Mouse (Mus musculus): Measurements from ENCODE around the gene Liph.
"Not testable (repeated sequence)": the region's sequence is repeated elsewhere in the genome, so short reads cannot be mapped to it uniquely, and the experiment has no call there.

The Liph gene

GRCm38 (mm10) chr16:21995304-21995703, at the start of gene Liph:
Gene Liph, minus strand, starts transcription at chr16:21995663.
- DNase-seq, result peak; percentile 61

GRCm38 (mm10) chr16:22043830-22044229, 48.4 kb upstream of the Liph start:
- DNase-seq, result no peak

- no peak for DNase-seq
Observed at GRCm38 (mm10) chr16:22039978-22040377, 44.5 kb upstream of the Liph start.

GRCm38 (mm10) chr16:22038554-22038953, 43.1 kb upstream of the Liph start:
- no peak for DNase-seq

- no peak for DNase-seq
Observed at GRCm38 (mm10) chr16:22027474-22027873, 32.0 kb upstream of the Liph start.

GRCm38 (mm10) chr16:22022122-22022521, 26.7 kb upstream of the Liph start:
- DNase-seq, result peak; percentile 14

DNA sequence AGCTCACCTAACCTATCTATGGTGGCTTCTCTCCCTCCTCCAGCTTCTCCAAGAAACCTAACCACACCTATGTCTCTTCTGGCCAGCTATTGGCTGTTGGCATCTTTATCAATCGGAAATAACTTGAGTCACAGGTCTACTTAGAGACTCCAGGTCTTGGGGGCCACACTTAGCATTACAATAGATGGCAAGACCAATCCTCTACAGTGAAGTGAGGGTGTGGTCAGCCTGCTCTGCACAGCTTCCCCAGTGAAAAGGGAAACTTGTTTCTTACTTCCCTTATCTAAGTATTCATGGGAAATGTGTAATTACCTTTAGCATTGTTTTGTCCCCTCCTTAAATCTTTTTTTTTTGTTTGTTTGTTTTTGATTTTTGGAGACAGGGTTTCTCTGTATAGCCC, 20.1 kb upstream of the Liph start:
- no peak for DNase-seq

DNA sequence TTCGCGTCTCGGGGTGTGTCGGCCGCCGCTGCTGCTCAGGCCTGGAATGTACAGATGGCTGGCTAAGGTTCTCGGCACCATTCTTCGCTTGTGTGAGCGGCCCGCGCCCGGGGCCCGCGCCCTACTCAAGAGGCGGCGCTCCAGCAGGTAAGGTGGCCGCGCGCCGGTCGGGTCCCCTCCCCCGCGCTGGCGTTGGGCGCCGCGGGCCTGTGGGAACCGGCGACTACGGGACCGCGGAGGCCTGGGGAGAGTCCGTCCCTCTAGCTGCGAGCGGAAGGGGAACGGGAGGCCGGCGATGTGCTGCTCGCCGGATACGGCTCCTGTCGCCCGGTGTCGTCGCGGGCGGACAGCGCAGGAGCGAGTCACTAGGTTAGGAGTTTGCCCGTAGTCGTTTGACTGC, 14.1 kb upstream of the Liph start:
- DNase-seq, result no peak

DNA sequence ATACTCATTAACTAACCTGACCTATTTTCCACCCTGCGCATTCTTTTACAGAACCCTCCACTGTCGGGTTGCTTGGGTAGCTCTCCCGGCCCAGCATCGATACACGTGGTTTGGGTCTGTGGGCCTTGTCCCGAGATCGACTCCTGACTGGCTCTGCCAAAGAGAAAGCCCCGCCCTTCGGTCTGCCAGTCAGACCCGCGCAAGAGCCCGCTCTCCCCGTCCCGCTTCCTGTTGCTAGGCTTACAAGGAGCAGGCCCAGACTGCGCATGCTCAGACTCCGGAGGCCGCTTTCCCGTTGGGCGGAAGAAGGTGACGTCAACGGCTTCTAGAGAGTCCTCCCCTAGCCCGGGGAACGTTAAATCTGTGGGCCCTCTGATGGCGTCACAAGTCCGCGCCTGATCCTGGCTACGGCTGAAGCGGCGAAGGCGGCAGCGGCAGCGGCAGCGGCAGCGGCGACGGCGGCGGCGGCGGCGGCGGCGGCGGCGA, 13.7 kb upstream of the Liph start, which contains the start of gene Senp2:
Gene Senp2, plus strand, starts transcription at position 386 of the 486 bp plus-strand sequence.
- peak; percentile 100 for DNase-seq

DNA sequence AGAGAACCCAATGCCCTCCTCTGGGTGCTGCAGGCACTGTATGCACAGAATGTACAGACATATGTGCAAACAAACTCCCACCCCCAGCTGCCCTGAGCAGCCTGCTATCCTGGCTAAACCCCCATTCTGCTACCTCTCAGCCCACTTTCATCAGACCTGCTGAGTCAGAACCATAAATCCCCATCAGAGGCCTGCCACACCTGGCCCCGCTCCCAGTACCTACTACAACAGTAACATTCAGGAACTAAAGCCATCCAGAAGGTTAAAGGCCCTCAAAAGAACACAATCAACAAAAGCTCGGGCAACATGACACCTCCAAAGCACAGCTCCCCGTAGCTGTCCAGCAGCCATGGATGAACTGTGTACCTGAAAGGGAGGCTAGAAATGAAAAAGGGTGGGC, 6.1 kb upstream of the Liph start:
- no peak for DNase-seq

DNA sequence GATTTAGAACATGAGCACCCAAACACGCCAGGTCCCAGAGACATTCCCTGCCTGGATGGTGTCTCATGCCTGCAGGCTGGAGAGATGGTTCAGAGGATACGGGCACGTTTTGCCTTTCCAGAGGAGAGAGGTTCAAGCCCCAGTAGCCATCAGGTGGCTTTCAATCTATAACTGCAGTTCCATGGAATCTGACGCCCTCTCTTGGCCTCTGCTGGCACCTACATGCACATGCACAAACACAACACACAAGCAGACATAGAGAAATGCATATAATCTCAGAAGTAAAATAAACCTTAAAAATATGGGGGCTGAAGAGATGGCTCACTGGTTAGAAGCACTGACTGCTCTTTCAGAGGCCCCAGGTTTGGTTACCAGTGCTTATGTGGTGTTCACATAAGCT, 5.7 kb upstream of the Liph start:
- no peak for DNase-seq

DNA sequence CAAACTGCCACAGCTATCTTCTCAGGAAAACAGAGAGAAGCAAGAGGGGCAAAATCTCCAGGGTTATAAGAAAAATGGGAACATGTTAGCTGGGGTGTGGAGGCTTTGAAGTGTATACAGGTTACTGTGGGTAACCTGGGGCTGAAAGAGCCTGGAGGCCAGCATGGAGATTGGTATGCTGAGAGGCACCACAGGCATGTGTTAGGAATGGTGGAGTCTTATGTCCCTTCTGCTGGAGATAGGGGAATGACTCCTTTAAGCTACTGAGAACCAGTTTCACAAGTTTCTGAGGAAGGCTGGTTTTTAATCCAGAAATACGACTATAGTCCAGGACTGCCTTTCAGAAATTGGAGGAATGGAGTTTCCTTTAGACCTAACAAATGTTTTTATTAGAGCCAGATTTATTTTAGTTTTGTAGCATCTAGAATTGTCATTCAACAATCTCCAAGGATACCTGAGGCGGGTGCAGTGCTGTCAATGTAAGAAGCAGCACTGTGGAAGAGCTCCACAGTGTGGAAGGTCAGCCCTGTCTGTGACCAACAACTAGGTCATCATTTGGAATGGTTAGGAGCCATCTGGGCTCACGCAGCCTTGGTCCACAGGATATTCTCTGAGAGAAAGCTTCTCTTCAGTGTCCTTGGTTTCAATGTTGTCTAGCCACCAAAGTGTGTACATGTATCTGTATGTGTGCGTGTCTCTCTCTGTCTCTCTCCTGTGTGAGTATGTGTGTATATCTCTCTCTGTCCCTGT, 4.7 kb upstream of the Liph start:
- no peak for DNase-seq

DNA sequence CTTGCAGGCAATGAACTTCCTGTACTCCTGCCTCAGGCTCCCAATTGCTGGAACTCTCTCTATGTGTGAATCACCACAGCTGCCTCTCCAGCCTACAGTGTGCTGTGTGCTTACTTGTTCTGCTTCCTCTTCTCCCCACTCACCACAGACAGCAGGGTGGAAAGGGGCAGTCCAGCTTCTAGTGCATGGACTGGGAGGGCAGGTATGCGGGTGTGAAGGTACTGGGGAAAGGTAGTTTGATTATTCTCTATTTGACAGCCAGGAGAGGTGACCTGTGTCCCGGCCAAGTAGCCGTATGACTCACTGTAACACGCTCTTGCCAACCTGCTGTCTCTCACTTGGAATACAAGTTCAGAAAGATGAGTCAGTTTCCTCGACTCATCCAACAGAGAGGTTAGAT, 2.6 kb upstream of the Liph start:
- no peak for DNase-seq

- DNase-seq, result no peak
Observed at GRCm38 (mm10) chr16:21996881-21997641, 1.6 kb upstream of the Liph start.

DNA sequence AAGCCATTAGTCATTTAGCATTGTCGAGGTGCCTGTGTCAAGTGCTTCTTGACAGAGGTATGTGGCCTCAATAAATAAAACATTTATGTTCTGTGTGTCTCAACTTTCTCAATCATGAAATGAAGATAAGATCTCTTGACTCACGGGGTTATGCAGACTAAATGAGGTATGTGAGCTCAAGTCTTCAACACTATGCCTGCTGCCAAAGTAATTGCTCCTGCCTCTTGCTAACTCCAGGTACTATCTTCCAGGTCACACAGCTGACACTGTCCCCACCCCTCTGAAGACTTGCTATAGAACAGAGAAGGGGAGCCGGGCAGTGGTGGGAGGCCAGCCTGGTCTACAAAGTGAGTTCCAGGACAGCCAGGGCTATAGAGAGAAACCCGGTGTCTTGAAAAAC, 939 bp upstream of the Liph start:
- DNase-seq, result no peak

- no peak for DNase-seq
Observed at GRCm38 (mm10) chr16:21991774-21992173, 3.7 kb downstream of the Liph start.

DNA sequence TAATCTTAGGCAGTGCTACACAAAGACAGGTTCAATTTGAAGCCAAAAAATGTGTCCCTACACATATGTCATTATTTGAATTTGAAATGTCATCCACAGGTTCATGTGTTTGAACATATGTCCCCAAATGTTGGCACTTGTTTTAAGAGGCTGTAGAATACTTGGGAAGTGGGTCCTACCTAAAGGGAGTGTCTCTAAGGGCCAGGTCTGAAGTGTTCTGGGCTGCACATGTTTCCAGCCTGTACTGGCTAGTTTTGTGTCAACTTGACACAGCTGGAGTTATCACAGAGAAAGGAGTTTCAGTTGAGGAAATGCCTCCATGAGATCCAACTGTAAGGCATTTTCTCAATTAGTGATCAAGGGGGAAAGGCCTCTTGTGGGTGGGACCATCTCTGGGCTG, 4.6 kb downstream of the Liph start:
- not testable (repeated sequence) for DNase-seq

GRCm38 (mm10) chr16:21987956-21988355, 7.5 kb downstream of the Liph start:
- DNase-seq, result no peak

DNA sequence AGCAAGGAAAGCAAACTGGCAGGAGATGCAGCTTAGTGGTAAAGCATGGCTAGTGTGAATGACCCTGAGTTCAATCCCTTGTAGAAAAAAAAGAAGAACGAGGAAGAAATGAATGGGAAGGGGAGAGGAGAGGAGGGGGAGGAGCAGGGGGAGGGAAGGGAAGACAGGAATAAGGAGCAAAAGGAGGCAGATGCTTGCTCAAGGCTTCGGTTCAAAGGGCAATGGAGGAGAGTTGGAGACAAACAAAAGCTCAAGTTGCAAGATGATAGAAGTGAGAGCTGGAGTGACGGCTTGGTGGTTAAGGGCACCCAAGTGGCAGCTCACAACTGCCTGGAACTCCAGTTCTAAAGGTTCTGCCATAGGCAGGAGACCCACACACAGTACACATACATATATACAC, 9.3 kb downstream of the Liph start:
- DNase-seq, result no peak

- DNase-seq, result no peak
Observed at GRCm38 (mm10) chr16:21984091-21984490, 11.4 kb downstream of the Liph start.

- no peak for DNase-seq
Observed at GRCm38 (mm10) chr16:21983581-21983980, 11.9 kb downstream of the Liph start.

DNA sequence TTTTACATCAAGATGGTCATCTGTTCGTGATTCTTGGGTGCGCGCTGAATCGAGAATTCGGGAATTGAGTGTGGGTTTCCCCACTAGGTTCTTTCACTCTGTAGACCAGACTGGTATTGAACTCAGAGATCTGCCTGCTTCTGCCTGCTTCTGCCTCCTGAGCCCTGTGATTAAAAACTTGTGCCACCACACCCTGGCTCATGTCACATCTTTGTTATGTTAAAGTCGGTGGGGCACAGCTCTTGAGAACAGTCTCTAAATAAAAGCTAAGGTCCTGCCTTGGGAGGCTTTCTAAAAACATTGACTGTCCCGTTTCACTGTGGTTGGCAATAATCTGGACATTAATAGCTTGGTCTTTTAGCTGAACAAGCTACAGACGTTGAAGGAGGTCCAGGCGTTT, 12.3 kb downstream of the Liph start:
- no peak for DNase-seq

DNA sequence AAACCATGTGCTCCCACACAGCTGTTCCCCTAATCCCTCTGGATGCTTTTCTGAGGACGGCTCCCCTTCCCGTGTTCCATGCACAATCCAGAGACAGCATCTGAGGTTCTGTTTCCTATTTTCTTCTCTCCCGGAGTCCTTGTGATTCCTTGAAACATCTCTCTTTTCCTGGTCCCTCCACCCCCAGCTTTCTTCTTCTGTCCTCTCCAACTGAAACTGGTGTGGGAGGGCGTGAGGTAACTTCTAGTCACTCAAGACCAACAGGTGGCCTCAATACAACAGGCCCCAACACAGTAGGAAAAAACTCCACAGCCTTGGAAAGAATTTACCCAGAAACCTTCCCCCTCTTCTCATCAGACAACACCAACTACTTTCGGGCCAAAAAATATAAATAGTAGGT, 18.1 kb downstream of the Liph start:
- DNase-seq, result no peak

GRCm38 (mm10) chr16:21976203-21976602, 19.3 kb downstream of the Liph start:
- DNase-seq, result peak; percentile 66

Measured in retina, postnatal 1 day (tissue).